Mouse (Mus musculus): ENCODE results near the gene Kdm3a.

DNA sequence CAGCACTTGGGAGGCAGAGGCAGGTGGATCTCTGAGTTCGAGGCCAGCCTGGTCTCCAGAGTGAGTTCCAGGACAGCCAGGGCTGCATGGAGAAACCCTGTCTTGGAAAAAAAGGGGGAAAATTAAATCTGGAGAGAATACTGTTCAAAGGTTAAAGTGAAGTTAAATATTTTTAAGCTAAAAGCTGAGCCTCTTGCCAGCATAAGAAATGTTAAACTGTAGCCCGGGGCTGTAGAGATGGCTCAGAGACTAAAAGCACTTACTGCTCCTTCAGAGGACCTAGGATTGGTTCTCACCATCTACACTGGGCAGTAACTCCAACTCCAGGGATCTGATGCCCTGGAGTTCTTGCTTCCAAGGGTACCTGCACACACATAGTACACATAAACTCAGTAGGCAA lies 76.0 kb downstream of the Kdm3a start:
- TF ChIP-seq CTCF (IDR thresholded peaks at IDR 0.05; ENCODE audit: low read depth) (no peak), EP300 (optimal IDR thresholded peaks at IDR 0.05) (no peak)

Measured in stomach, postnatal 0 days (tissue).